Mouse (Mus musculus) liver, postnatal 0 days (tissue): ENCODE results near the gene Ddx25. TPM values are rescaled to one million over a fixed set of nuclear protein-coding genes. Genes with fewer than 3 reads are reported as not detected.

Experiments used
- ATAC-seq: fragments of 200-750 bp; cut with Nextera tagmentation; 2 replicates; pipeline ENCODE4 v1.8.0; 2017; ENCODE audit warnings: mild to moderate bottlenecking, moderate library complexity
- DNase-seq: peaks from one replicate; pipeline ENCODE4 v3.0.0-alpha.2; 2016
- H3K27ac ChIP-seq: fragments of 300-500 bp; sonication (generic); 2 replicates; pipeline ENCODE4 v1.5.1; 2014; ENCODE audit warnings: antibody characterized with exemption, moderate library complexity, mild to moderate bottlenecking, low read depth
- H3K27me3 ChIP-seq: fragments of 300-500 bp; sonication (generic); 2 replicates; pipeline ENCODE4 v1.6.1; 2014; ENCODE audit warnings: low read length, control low read depth, mixed read lengths; ENCODE audit not compliant: insufficient read depth
- H3K36me3 ChIP-seq: fragments of 300-500 bp; sonication (generic); replicated peaks from 2 replicates; pipeline ENCODE4 v1.6.1; 2014; ENCODE audit warnings: mild to moderate bottlenecking, control low read depth, low read length, moderate library complexity, mixed read lengths; ENCODE audit not compliant: insufficient read depth
- H3K4me1 ChIP-seq: fragments of 300-500 bp; sonication (generic); 2 replicates; pipeline ENCODE4 v1.6.1; 2014; ENCODE audit warnings: antibody characterized with exemption, mild to moderate bottlenecking, control low read depth; ENCODE audit not compliant: insufficient read depth
- H3K4me2 ChIP-seq: fragments of 300-500 bp; sonication (generic); 2 replicates; pipeline ENCODE4 v1.6.1; 2014; ENCODE audit warnings: low read depth, mild to moderate bottlenecking, low read length, moderate library complexity, mixed read lengths
- H3K4me3 ChIP-seq: fragments of 300-500 bp; sonication (generic); 2 replicates; pipeline ENCODE4 v1.5.1; 2014; ENCODE audit warnings: low read depth, low read length
- H3K9ac ChIP-seq: fragments of 300-500 bp; sonication (generic); replicated peaks from 2 replicates; pipeline ENCODE4 v1.6.1; 2014; ENCODE audit warnings: mild to moderate bottlenecking, moderate library complexity
- H3K9me3 ChIP-seq: fragments of 300-500 bp; sonication (generic); 2 replicates; pipeline ENCODE4 v1.6.1; 2016; ENCODE audit warnings: mild to moderate bottlenecking, control low read depth, low read length, mixed read lengths
- CTCF ChIP-seq: sonication (generic); IDR thresholded peaks from 2 replicates; pipeline ENCODE4 v1.5.1; 2016; ENCODE audit warnings: antibody characterized with exemption, low read depth
- EP300 ChIP-seq: IDR thresholded peaks from 2 replicates; pipeline ENCODE4 v1.6.1; 2016; ENCODE audit warnings: antibody characterized with exemption, low read depth, mild to moderate bottlenecking
- WGBS: fragments of 180-500 bp; shearing (Covaris S2); extraction: QIAGEN DNeasy Blood & Tissue Kit; methylation state at CpG from one replicate; pipeline ENCODE4 v1.1.7; 2014; ENCODE audit not compliant: insufficient replicate concordance; 5-methylcytosine and 5-hydroxymethylcytosine counted together
- polyA plus RNA-seq: library from polyadenylated mRNA; unstranded; fragments of >200 nt; fragmentation: Nextera tagmentation; extraction: Ambion mirVana; gene quantifications from 2 replicates; pipeline ENCODE4 v1.2.1, GENCODE M21; 2015

Ddx25 gene
- polyA plus RNA-seq, 1 experiment from 2014 or later, result 0.09 TPM

DNA sequence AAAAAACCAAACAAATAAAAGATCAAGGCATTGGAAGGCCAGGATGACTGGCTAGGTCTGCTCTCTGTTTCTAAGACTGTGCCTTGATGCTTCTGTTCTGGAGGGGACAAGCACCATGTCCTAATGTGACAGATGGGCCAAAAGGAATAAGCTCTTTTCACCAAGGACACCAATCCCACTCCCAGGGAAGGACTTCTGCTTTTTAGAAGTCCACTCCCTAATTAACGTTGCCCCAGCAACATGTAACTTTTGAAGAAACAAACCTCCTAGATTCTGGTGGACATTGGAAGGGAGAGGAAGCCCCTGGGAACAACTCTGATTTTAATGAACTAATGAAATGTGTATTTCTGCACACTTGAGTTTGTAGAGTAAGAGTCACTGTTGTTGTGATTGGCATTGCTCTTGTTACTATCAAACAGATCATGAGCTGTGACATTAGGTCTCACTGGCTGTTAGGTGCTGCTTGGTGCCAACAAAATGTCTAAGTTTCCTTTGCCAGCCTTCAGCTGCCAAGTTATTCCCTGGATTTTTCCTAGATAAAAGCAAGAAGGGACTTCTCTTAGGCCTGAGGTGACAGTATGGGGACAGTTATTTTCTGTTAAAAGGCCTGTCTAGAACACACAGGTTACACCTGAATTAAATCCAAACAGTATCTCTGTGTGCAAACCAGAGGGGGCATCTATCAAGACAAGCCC lies 35.4 kb downstream of the Ddx25 start:
- ATAC-seq, result no peak
- WGBS, result 36% methylated on average over 1 of the region's 1 CpGs
- no peak overlapping the region for H3K4me3 ChIP-seq
- TF ChIP-seq EP300 (no peak), CTCF (no peak)
- H3K9me3 ChIP-seq, result no peaks in the 10 kb centered on the region
- H3K27ac ChIP-seq, result no peak overlapping the region
- no peaks in the 10 kb centered on the region for H3K4me1 ChIP-seq
- no peaks in the 10 kb centered on the region for H3K27me3 ChIP-seq
- DNase-seq, result no peak
- H3K36me3 ChIP-seq, result no peaks in the 10 kb centered on the region
- H3K4me2 ChIP-seq, result no peak overlapping the region
- no peak overlapping the region for H3K9ac ChIP-seq

DNA sequence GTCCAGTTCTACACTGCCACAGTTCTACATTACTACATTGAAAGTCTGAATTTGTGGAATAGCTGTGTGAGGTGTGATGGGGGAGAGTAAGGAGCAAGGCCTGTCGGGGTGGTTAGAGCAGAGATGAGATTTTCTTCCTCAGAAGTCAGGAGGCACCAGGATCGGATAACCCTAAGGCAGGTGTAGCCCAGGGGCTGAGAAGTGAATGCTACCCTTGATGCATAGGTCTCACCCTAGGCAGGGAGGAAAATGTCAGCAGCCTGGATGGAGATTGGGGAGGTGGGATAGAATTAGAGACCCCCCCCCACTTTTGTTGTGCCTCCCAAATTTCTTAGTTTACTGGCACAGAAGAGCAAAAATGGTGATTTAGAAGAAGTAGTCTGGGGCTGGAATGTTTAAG lies 36.1 kb downstream of the Ddx25 start:
- Histone ChIP-seq H3K9me3 (no peaks in the 10 kb centered on the region), H3K27ac (no peak overlapping the region), H3K9ac (no peak overlapping the region), H3K4me3 (no peak overlapping the region), H3K4me2 (no peak overlapping the region), H3K36me3 (no peaks in the 10 kb centered on the region), H3K27me3 (no peaks in the 10 kb centered on the region), H3K4me1 (no peaks in the 10 kb centered on the region)
- DNase-seq (no peak), ATAC-seq (no peak)
- 70% methylated on average over 2 of the region's 2 CpGs for WGBS
- TF ChIP-seq CTCF (no peak), EP300 (no peak)

DNA sequence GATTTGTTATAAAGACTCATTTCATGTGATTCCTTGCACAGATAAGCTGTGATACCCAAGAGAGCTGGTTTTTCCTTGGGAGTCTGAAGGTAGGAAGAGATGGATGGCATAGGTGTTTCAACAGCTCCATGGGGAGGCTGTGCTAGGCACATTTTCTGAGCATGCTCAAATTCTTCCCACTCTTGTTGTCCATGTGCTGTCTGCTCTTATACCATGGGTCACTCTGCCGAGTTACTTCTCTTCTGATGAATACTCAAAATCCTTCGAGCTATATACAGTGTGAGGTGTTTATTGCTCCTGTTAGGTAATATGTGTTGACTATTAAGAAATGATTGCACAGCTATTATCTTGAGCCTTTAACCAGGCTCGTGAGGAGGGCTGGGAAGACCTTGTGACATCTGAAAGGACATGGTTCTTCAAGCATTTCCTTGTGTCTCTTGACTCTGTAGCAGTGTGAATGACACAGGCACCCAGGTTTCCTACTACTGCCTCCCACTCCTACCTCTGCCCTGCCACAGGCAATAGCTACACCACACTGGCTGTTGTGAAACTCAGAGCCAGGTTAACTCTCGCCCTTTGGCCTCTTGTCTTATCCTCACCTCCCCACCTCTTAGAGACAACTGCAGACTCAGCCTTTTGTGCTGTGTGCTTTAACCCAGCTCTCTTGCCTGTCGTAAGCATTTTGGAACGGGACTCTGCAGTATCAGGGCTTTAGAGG lies 37.5 kb downstream of the Ddx25 start:
- H3K4me3 ChIP-seq, result no peak overlapping the region
- no peak for DNase-seq
- no peak overlapping the region for H3K4me2 ChIP-seq
- TF ChIP-seq CTCF (no peak), EP300 (no peak)
- H3K9ac ChIP-seq, result no peak overlapping the region
- H3K4me1 ChIP-seq, result no peaks in the 10 kb centered on the region
- H3K36me3 ChIP-seq, result no peaks in the 10 kb centered on the region
- ATAC-seq, result no peak
- no peaks in the 10 kb centered on the region for H3K9me3 ChIP-seq
- 57% methylated on average over 6 of the region's 6 CpGs for WGBS
- H3K27ac ChIP-seq, result no peak overlapping the region
- H3K27me3 ChIP-seq, result no peaks in the 10 kb centered on the region

DNA sequence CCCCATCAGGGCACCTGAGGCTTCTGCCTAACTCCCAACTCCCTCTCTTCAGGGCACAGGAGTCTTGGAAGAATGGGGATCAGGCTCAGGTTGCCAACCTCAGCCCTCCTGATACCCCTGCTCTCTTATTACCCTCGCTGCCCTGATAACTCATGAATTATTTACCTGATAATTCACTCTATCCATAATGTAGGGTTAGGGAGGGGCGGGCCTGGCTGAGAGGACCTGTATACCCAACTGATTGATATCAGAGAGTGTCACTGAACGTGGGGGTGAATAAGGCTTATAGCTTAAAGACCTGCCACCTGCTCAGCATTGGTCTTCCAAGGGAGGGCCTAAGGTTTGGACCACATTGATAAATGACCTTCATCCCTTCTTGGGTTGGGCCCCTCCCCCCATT lies 40.2 kb downstream of the Ddx25 start, which contains the start of gene Gm1113:
TSS of gene Gm1113 (minus strand) at position 101 of the 400 bp plus-strand sequence.
- ATAC-seq (no peak), DNase-seq (no peak)
- no peak for TF ChIP-seq CTCF
- no peak for TF ChIP-seq EP300
- H3K4me3 ChIP-seq, result no peak within 1 kb of the TSS
- no peak within 1 kb of the TSS for H3K4me2 ChIP-seq
- H3K27me3 ChIP-seq, result no peaks in the 10 kb centered on the region
- 58% methylated on average over 3 of the region's 3 CpGs for WGBS
- H3K9me3 ChIP-seq, result no peaks in the 10 kb centered on the region
- no peaks in the 10 kb centered on the region for H3K36me3 ChIP-seq
- H3K9ac ChIP-seq, result no peak within 1 kb of the TSS
- no peak within 1 kb of the TSS for H3K27ac ChIP-seq
- no peaks in the 10 kb centered on the region for H3K4me1 ChIP-seq

DNA sequence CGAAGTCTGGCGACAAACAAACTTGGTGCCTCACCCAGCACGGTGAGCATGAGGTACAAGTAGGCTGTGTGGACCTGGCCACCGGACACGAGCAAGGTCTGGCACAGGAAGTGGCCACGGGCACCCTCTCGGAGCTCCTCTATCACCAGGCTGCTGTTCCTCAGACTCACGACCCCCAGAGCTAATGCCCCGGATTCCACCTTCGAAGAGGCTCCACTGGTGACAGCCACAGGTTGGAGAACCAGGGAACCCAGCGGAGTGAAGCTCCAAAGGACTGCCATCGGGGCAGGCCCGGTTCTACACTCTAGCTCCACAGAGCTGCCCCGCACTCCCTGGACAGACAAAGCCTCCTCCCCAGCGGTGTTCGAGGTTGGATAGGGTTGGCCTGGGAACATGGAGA lies 41.6 kb downstream of the Ddx25 start:
- DNase-seq (no peak), ATAC-seq (no peak)
- Histone ChIP-seq H3K27me3 (no peaks in the 10 kb centered on the region), H3K4me3 (no peak overlapping the region), H3K9me3 (no peaks in the 10 kb centered on the region), H3K27ac (no peak overlapping the region), H3K4me2 (no peak overlapping the region), H3K4me1 (no peaks in the 10 kb centered on the region), H3K36me3 (no peaks in the 10 kb centered on the region), H3K9ac (no peak overlapping the region)
- TF ChIP-seq EP300, result no peak
- TF ChIP-seq CTCF, result no peak
- 80% methylated on average over 16 of the region's 16 CpGs for WGBS

DNA sequence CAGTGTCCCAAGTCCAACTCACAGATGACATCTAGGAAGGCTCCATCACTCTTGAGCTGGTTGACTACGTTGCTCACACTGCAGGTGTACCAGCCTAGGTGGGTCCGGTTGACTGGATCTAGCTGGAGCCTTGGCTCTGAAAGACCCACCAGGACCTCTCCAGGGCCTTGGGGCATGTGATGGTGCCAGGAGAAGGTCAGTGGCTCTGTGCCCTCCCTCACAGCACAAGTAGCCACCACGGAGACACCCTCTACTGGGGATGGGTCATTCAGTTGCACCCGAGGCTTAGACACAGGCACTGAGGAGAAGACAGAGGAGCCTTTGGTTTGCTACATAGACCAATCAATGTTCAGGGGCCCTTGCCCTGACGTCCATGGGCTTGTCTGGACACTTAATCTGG lies 42.1 kb downstream of the Ddx25 start:
- H3K4me3 ChIP-seq, result no peak overlapping the region
- no peaks in the 10 kb centered on the region for H3K27me3 ChIP-seq
- H3K36me3 ChIP-seq, result no peaks in the 10 kb centered on the region
- no peaks in the 10 kb centered on the region for H3K9me3 ChIP-seq
- no peak overlapping the region for H3K27ac ChIP-seq
- no peak for DNase-seq
- TF ChIP-seq EP300 (no peak), CTCF (no peak)
- no peak overlapping the region for H3K9ac ChIP-seq
- no peak overlapping the region for H3K4me2 ChIP-seq
- ATAC-seq, result no peak
- WGBS, result 66% methylated on average over 5 of the region's 5 CpGs
- no peaks in the 10 kb centered on the region for H3K4me1 ChIP-seq
